Mouse (Mus musculus): ENCODE measurements at regions not wholly inside any gene's neighbourhood (a gene's known extent, or its start where the extent isn't known, plus 50 kb on each side); places are given as distances from the start of the nearest gene placed in this dataset.

- peak; percentile 46 for DNase-seq
These were observed 210.6 kb downstream of the Csnka2ip start for GRCm38 (mm10) chr16:64391440-64392197.

- no peak for DNase-seq
These were observed 233.4 kb downstream of the Csnka2ip start for GRCm38 (mm10) chr16:64368608-64369399.

GRCm38 (mm10) chr16:64347940-64348339 lies 254.3 kb downstream of the Csnka2ip start:
- no peak for DNase-seq

DNA sequence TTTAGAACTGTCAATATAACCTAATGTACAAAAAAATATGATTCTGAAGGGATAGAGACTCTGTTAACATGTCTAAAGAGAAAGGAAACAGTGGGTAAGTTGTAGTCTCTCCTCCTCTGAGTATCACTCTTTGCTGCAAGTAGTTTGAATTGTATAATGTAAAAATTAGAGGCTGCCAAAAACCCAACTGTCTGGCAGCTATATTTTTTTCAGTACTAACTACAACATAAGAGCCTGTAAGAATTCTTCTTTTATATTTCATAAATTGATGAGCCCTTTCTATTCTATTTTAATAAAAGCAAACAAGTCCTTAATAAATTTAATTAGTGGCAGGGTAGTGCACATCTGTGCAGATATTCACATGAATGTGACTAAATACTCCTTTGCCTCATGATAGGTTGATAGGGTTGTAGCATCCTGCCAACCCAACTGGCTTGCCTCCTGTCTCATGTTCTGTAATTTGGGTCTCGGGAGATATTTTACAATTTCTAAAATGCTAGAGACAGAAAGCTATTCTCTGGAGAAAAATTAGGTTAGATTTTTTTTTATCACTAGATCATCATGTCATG lies 269.2 kb downstream of the Csnka2ip start:
- no peak for DNase-seq

DNA sequence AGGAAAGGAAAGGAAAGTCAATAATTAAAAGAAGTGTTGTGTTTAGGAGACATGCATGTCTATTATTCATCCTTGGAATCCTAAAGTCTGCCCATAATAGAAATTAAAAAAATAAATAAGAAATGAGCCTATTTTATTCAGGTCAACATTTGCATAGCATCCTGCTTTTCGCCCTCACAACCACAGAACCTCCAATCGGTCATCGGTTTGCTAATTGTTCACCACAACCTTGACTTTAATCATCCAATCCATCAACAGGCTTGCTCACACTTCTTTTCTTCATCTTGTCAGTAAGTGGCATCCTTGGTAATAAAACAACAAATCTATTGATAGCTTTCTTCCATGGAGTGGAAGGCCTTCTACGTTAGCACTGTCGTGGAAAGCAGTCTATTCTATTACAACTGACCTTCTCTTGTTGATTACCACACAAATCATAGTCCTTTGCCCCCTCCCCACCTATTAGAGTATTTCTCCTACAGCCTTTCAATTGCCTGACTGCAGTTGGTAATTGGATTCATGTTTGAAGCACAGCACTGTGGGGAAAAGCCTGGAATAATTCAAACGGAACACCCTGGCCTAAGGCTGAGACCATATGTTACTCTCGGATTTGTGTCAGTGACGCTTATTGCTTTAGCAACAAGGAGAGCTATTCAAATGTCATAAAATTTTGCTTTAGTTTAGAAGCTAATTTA lies 269.9 kb downstream of the Csnka2ip start:
- peak; percentile 32 for DNase-seq

DNA sequence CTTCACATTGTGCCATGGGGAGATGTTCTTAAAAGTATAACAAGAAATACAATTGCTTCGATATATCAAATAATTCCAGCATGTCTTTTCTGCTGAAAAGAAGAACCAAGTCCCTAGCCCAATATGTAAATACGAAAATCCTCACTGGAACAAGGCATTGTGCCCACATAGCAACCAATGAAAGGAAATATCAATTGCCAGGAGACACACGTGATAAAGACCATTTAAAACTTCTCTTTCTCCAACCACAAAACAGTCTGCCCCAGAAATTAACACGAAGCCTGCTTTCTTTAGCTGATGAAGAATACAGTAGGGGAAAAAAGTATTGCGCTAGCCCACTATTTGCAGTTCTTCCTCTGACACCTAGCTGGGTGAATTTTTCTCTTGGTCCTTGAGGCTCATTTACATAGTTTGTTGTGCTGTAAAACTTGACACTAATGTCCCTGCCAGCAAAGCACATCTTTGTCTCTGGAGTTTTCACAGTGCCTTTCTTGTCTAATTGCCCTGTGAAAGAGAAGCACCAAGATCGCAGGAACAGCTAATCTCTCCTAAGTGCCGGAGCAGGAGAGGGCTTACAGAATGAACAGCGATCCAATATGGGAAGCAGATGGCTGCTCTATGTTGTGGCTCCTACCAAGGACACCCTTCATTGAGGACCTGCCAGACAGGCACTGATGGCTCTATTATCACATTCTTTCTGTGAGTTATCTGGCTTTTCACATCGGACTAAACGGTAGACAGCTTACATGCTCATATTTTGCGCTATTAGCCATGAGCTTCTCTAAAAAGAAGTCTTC lies 272.7 kb downstream of the Csnka2ip start:
- DNase-seq: no peak

DNA sequence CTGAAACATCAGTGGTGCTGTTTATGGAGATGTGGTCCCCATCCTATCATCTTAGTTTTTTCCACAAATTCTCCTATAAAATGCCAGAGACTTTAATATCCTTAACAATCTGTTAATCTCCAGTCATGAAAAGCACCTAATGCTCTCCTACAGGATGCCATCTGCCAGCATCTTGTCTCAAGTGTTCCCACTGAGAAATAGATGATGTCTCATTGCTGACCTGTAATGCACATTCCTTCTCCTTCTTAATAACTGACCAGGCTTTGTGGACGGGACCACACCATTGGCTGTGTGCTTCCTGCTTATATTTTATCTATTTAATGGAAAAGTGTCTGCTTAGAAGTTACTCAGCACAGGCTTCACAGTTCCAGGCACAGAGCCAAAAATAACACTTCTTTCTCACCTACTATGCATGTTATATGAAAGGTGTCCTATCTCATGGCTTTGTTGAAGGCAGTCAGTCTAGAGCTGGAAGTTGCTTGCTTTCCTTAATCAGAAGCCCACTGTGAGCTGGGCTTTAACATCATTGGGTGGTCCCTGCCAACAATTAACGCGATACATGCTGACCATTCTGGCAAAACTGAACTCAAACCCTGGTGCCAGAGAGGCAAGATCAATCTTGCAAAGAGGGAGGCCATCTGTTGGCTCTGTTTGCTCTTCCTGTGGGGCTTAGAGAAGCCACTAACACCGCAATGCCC lies 283.3 kb downstream of the Csnka2ip start:
- peak; percentile 59 for DNase-seq

GRCm38 (mm10) chr16:64316831-64317230 lies 285.4 kb downstream of the Csnka2ip start:
- DNase-seq: peak; percentile 11

DNA sequence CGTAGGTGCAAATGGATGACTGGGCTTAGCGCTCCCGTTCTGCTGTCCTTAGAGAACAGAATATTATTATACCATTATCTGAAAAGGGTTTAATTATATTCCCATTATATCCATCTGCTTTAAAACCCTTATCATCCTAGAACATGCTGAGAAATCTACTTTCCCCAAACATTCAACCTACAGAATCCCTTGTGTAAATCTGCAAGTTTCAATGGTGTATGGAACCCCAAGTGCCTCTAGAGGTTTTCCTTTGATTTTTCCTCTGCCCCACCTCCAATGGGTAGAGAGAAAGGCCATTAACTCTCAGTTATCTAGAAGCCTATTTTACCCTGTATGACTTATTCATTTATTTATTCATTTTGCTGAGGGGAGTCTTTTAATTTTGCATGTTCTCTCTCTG lies 308.7 kb downstream of the Csnka2ip start:
- no peak for DNase-seq

GRCm38 (mm10) chr16:64285306-64285705 lies 316.9 kb downstream of the Csnka2ip start:
- DNase-seq: no peak

GRCm38 (mm10) chr16:64275860-64276597 lies 326.2 kb downstream of the Csnka2ip start:
- no peak for DNase-seq

DNA sequence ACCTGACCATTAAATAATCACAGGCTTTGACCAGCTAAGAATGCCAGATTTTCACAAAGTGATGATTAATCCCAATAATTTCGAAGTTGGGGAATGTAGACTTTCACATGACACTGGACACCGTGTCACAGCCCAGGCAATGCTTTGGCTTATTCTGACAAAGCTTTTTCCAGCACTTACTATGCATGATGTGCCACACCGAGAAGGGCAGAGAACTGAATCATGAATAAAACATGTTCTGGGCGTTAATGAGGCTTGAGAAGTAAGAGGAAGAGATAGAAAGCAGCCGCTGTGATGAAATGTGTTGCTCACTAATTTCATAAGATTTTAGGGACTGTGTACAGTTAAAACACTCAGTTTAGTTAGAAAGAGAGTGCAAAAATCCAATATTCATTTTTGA lies 326.8 kb downstream of the Csnka2ip start:
- DNase-seq: no peak

DNA sequence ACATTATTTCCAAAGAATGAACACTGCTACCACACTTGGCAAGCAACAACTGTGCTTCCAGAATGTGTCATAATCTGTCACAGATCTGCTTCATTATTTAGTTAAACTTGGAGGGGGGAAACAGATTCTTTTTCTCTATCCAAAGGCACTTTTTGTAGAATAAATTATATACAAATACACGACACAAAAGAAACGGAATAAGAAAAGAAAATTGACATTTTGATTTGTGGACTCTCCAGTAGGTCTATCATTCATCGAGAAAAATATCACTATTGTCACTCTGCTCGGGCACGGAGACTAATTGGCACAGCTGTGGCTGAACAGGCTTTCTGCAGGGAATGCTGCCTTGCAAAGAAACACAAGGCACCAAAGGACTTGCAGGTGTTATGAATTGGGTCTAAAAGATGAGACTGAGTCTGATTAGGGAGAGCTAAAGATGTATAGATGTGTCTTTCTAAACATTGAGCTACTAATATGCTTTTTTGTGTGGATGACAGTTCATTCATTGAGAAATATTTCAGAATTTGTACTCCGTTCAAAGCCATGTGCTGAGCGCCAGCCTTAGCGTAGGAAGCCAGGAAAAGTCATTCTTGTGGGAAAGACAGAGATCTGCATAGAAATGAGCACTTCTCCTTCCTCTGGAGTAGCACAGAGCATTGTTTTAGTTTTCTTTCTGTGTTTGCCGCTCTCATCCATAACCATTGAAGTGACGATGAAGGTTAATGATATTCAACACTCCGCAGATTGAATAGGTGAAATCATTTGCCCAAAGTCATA lies 337.1 kb downstream of the Csnka2ip start:
- no peak for DNase-seq

DNA sequence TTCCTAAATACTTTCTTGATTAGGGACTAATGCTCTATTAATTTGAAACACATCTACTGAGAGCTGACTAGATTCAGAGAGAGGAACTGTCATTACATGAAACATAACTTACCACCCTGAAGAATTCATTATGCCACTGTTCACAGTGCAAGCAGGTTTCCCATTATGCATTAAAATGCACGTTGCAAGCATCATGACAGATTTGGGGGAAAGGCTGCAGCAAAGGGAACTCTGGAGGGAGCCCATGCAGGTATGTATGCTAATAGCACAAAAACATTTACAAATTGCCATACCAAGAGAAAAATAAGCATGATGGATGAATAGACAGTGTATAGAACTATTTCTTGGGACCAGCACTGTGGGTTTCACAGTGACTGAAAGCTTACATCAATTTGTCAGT lies 351.1 kb downstream of the Csnka2ip start:
- DNase-seq: no peak

DNA sequence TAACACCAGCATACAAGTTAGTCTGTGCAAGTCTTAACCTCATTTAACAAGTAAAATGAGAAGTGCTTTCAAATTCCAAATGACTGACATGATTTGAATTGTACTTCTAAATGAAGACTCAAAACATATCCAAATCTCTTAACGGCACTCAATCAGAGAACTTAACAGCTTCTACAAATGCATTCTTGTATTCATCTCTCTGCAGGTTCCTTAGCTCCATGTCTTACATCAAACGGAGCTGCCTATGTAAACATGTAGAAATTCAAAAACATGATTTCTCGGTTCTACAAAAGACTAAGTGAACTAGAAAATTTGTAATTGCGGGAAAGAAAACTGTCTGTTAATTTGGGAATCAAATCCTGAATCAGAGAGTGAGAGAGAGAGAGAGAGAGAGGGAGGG lies 353.5 kb downstream of the Csnka2ip start:
- no peak for DNase-seq

DNA sequence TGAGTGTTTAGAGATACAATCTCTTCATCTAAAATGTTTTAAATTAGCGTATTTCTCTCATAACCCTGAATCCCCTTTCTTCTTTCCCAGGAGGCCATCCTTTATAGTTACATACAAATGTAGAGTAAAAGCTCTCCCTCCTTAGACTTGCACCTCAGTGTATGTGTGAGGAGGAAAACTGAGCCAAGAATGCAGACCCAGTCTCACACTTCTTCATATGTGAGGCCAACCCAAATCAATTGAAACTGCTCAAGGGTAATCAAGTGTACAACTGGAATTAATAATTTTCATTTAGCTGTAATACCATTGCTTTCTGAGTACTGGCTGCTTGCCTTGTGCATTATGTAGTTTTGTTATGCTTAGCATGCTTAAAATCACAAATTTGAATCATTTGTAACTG lies 356.3 kb downstream of the Csnka2ip start:
- DNase-seq: no peak

DNA sequence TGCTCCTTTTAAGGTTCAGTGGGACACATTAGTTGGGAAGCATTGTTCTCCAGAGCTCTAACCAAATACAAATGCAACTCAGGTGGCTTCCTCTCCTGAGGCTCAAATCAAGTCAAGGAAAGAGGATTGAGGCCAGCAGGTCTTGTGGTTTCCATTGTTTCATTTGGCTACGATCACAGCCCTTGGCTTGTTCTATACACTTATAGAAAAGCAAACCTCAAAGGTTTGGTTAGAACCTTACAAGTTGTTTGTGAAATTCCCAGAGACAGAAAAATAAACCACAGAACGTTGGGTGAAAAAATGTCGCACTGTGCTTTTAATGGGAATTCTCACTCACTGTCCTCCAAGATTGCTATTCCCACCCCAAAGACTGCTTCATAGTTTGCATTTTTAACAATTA lies 360.4 kb upstream of the Epha3 start:
- no peak for DNase-seq

- DNase-seq: no peak
These were observed 352.7 kb upstream of the Epha3 start for GRCm38 (mm10) chr16:64216671-64217070.

DNA sequence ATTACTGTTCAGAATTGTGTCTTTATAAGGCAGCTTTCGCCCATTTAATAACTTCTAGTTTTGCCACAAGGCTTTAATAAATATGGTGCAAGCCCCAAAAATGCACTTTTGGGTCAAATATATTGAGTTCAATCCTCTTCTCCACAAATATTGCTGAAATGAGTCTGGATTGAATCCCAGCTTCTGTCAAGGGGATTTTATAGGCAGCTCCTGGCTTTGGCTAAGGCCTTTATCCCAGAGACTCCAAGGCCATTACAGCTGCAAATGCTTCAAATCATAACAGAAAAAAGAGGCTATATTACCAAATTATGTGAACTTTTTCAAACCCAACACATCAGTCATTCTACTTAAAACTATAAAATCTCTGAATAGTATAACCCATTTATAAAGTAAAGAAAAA lies 347.9 kb upstream of the Epha3 start:
- DNase-seq: no peak

- no peak for DNase-seq
These were observed 302.9 kb upstream of the Epha3 start for GRCm38 (mm10) chr16:64166676-64167407.
